7 mouse cellular contexts compared by ENCODE assay signal in genomic region chr14:25420987-25421386, GRCm38 (mm10). TPM values are rescaled to one million over a fixed set of nuclear protein-coding genes. Genes with fewer than 3 reads are reported as not detected.
DNase-seq lines count a peak whose midpoint lies in the region; ATAC-seq lines count a peak whose summit lies in the region.

No protein-coding gene starts in this region.

- no peak overlapping the region for H3K4me3 ChIP-seq in heart, embryonic 10.5 days
- no peak overlapping the region for H3K4me3 ChIP-seq in kidney, embryonic 14.5 days (ENCODE audit: low read length)

- H3K36me3 ChIP-seq in heart, embryonic 10.5 days = no peaks in the 10 kb centered on the region
- no peaks in the 10 kb centered on the region for H3K36me3 ChIP-seq in kidney, embryonic 14.5 days (ENCODE audit: control insufficient read depth, insufficient read depth, low read length)

- peaks cover 4% of the 10 kb centered on the region; the same call in 1 of the 2 replicates for H3K27me3 ChIP-seq in heart, embryonic 10.5 days (ENCODE audit: insufficient read depth, poor library complexity, severe bottlenecking)
- H3K27me3 ChIP-seq in kidney, embryonic 14.5 days (ENCODE audit: control insufficient read depth, insufficient read depth, low read length) = no peaks in the 10 kb centered on the region

- DNase-seq in NIH3T3 (ENCODE audit: low read depth) = peak; percentile 63
- DNase-seq in adrenal gland, postnatal 10 days = peak; percentile 73
- DNase-seq in heart, embryonic 10.5 days (ENCODE audit: low spot score) = no peak
- peak; percentile 38 for DNase-seq in skeletal muscle tissue, adult 2 months (ENCODE audit: low read depth, low spot score)
- DNase-seq in urinary bladder, postnatal 36 days (ENCODE audit: low spot score in 2 of 2) = no peak

- 88% methylated on average over 1 of the region's 1 CpGs for WGBS in heart, embryonic 10.5 days
- 94% methylated on average over 1 of the region's 1 CpGs for WGBS in kidney, embryonic 14.5 days

- H3K9ac ChIP-seq in kidney, embryonic 14.5 days (ENCODE audit: low read depth, low read length) = 0 out of 2 replicates have a peak overlapping the region, but pooled peaks have one; percentile 12

- peak overlapping the region; percentile 71 for H3K27ac ChIP-seq in heart, embryonic 10.5 days
- H3K27ac ChIP-seq in kidney, embryonic 14.5 days (ENCODE audit: low read depth, low read length) = 0 out of 2 replicates have a peak overlapping the region, but pooled peaks have one; percentile 2

- H3K4me2 ChIP-seq in kidney, embryonic 14.5 days (replicated peaks; ENCODE audit: low read depth, low read length) = no peak overlapping the region

- peaks cover 85% of the 10 kb centered on the region for H3K4me1 ChIP-seq in heart, embryonic 10.5 days
- H3K4me1 ChIP-seq in kidney, embryonic 14.5 days (ENCODE audit: control insufficient read depth, insufficient read depth, low read length) = peaks cover 11% of the 10 kb centered on the region; the same call in 1 of the 2 replicates

- no peaks in the 10 kb centered on the region for H3K9me3 ChIP-seq in heart, embryonic 10.5 days
- H3K9me3 ChIP-seq in kidney, embryonic 14.5 days (ENCODE audit: control insufficient read depth, low read length) = no peaks in the 10 kb centered on the region

- ATAC-seq in kidney, embryonic 14.5 days (ENCODE audit: low FRiP score, low TSS enrichment) = peak; percentile 18; the same call in 1 of the 2 replicates
- no peak for ATAC-seq in monocyte, adult 5-6 weeks (replicated peaks; ENCODE audit: insufficient number of reproducible peaks, low FRiP score, low TSS enrichment, poor library complexity, severe bottlenecking)

RNA-seq across cellular contexts. Expression of gene Zmiz1, which starts 38.0 kb away (rescaled TPM):
- 10 to 100 TPM; 63.8 to 73.3 TPM for total RNA-seq in adrenal gland, postnatal 10 days (2021)
- 38.1 and 45.8 TPM in 2 replicates for polyA plus RNA-seq in heart, embryonic 10.5 days (2016; fragmentation: Nextera tagmentation; extraction: Ambion mirVana)
- polyA plus RNA-seq in kidney, embryonic 14.5 days (2014; fragmentation: Nextera tagmentation; extraction: Ambion mirVana) = 43.3 and 57.3 TPM in 2 replicates
- 18.2 to 63.6 TPM (median 22.9 TPM) in 3 replicates for total RNA-seq in monocyte, adult 5-6 weeks (2017)

Comparison
In these comparisons a context has a peak if more than half of its experiments do, and no peak if none do; other contexts are left out.
1. DNase-seq: peak in NIH3T3 (single experiment), adrenal gland, postnatal 10 days (single experiment) and skeletal muscle tissue, adult 2 months (single experiment); none in heart, embryonic 10.5 days (single experiment) and urinary bladder, postnatal 36 days (0 of 2).